Mouse (Mus musculus) stomach, embryonic 15.5 days (tissue): Measurements from ENCODE around the gene Kcnj11. TPM values are rescaled to one million over a fixed set of nuclear protein-coding genes. Genes with fewer than 3 reads are reported as not detected.

ENCODE experiments used
- ATAC-seq: fragments of 200-750 bp; cut with Nextera tagmentation; 2 replicates; pipeline ENCODE4 v1.8.0; 2017; ENCODE audit warnings: low read depth, moderate number of reproducible peaks, moderate TSS enrichment; ENCODE audit not compliant: insufficient read depth, low FRiP score
- H3K27ac ChIP-seq: fragments of 300-500 bp; sonication (generic); 2 replicates; pipeline ENCODE4 v1.5.1; 2015; ENCODE audit warnings: mild to moderate bottlenecking, inconsistent platforms
- H3K27me3 ChIP-seq: fragments of 300-500 bp; sonication (generic); replicated peaks from 2 replicates; pipeline ENCODE4 v1.6.1; 2015; ENCODE audit warnings: inconsistent platforms
- H3K36me3 ChIP-seq: fragments of 300-500 bp; sonication (generic); 2 replicates; pipeline ENCODE4 v1.6.1; 2015; ENCODE audit warnings: inconsistent platforms
- H3K4me1 ChIP-seq: fragments of 300-500 bp; sonication (generic); 2 replicates; pipeline ENCODE4 v1.6.1; 2015; ENCODE audit warnings: inconsistent platforms
- H3K4me2 ChIP-seq: fragments of 300-500 bp; sonication (generic); 2 replicates; pipeline ENCODE4 v1.6.1; 2015; ENCODE audit warnings: mild to moderate bottlenecking, inconsistent platforms
- H3K4me3 ChIP-seq: fragments of 300-500 bp; sonication (generic); replicated peaks from 2 replicates; pipeline ENCODE4 v1.5.1; 2015; ENCODE audit warnings: inconsistent platforms
- H3K9ac ChIP-seq: fragments of 300-500 bp; sonication (generic); 2 replicates; pipeline ENCODE4 v1.6.1; 2015; ENCODE audit warnings: inconsistent platforms
- H3K9me3 ChIP-seq: fragments of 300-500 bp; sonication (generic); 2 replicates; pipeline ENCODE4 v1.6.1; 2016; ENCODE audit warnings: inconsistent platforms
- WGBS: fragments of 180-500 bp; shearing (Covaris S2); methylation state at CpG from one replicate; pipeline ENCODE4 v1.1.7; 2015; 5-methylcytosine and 5-hydroxymethylcytosine counted together
- polyA plus RNA-seq: library from polyadenylated mRNA; unstranded; fragments of >200 nt; fragmentation: Nextera tagmentation; extraction: Ambion mirVana; gene quantifications from 2 replicates; pipeline ENCODE4 v1.2.1, GENCODE M21; 2015

The Kcnj11 gene
- polyA plus RNA-seq, 1 experiment from 2014 or later: 1.0 TPM

DNA sequence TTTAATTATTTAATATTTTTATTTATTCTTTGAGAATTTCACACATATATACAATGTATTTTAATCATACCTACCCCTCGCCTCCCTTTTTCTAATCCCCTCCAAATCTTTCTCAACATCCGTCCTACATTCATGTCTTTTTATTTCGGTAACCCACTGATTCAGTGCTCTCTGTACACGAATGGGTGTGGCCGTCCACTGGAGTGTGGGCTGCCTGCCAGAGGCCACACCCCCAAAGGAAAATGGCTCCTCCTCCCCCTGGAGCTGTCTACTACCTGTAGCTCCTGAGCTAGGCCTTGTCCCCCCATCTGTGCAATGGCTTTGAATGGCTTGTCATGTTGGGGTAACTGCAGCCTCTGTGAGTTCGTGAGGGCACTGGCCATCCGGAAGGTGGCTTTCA, 23.7 kb downstream of the Kcnj11 start:
- peaks cover 29% of the 10 kb centered on the region for H3K36me3 ChIP-seq
- 79% methylated on average over 7 of the region's 7 CpGs for WGBS
- no peak overlapping the region for H3K9ac ChIP-seq
- H3K4me2 ChIP-seq: no peak overlapping the region
- H3K4me3 ChIP-seq: no peak overlapping the region
- no peaks in the 10 kb centered on the region for H3K4me1 ChIP-seq
- no peak overlapping the region for H3K27ac ChIP-seq
- no peaks in the 10 kb centered on the region for H3K27me3 ChIP-seq
- H3K9me3 ChIP-seq: no peaks in the 10 kb centered on the region
- ATAC-seq: no peak

DNA sequence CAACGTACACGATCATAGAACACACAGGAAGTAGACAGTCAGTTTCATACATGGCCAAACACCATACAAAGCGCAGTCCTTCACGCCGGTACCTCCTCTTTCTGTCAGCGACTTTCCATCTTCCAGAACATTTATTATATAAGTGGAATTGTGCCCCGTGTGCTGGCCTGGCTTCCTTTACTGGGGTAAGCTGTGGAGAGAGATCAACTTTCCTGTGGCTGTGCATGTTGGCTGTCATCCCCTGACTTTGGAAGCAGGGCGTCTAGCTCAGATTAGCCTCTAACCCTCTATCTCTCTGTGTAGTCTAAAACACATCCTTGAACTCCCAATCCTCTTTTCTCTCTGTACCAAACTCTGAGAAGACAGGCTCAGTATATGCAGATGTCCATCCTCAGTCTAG, 31.7 kb downstream of the Kcnj11 start:
- Histone ChIP-seq H3K27ac (no peak overlapping the region), H3K4me1 (no peaks in the 10 kb centered on the region), H3K9ac (no peak overlapping the region), H3K4me2 (no peak overlapping the region), H3K27me3 (no peaks in the 10 kb centered on the region), H3K9me3 (no peaks in the 10 kb centered on the region), H3K36me3 (peaks cover 46% of the 10 kb centered on the region), H3K4me3 (no peak overlapping the region)
- 93% methylated on average over 8 of the region's 8 CpGs for WGBS
- ATAC-seq: no peak

- Histone ChIP-seq H3K36me3 (peaks cover 36% of the 10 kb centered on the region), H3K4me2 (no peak overlapping the region), H3K4me1 (no peaks in the 10 kb centered on the region), H3K9me3 (no peaks in the 10 kb centered on the region), H3K4me3 (no peak overlapping the region), H3K9ac (no peak overlapping the region), H3K27ac (no peak overlapping the region), H3K27me3 (no peaks in the 10 kb centered on the region)
- 92% methylated on average over 6 of the region's 6 CpGs for WGBS
- no peak for ATAC-seq
Measured at GRCm38 (mm10) chr7:46063296-46063695, 37.3 kb downstream of the Kcnj11 start.

DNA sequence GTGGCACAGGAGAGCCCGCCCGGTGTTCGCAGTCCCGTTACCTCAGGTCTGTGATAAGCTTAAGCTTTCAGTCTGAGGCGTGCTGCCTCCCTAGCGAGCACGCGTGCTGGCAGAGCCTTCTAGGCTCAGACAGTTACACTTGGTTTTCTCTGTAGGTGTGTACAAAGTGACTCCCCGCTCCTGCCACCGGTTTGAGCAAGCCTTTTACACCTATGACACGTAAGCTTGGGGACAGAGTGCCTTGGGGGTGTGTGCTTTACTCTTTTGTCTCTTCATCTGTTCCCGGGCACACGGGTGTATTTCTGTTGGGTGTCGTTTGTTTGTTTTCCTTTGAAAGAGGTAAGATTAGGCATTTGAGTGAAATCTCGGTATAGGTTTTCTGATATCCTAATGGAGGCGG, 39.0 kb downstream of the Kcnj11 start:
- ATAC-seq: peak; percentile 32; the same call in 1 of the 2 replicates
- Histone ChIP-seq H3K27ac (no peak overlapping the region), H3K4me1 (no peaks in the 10 kb centered on the region), H3K9ac (no peak overlapping the region), H3K27me3 (no peaks in the 10 kb centered on the region), H3K9me3 (no peaks in the 10 kb centered on the region), H3K4me3 (no peak overlapping the region), H3K4me2 (no peak overlapping the region), H3K36me3 (peaks cover 39% of the 10 kb centered on the region)
- 80% methylated on average over 16 of the region's 16 CpGs for whole genome bisulfite sequencing

GRCm38 (mm10) chr7:46060688-46061087, 39.9 kb downstream of the Kcnj11 start:
- no peaks in the 10 kb centered on the region for H3K4me1 ChIP-seq
- no peak overlapping the region for H3K9ac ChIP-seq
- H3K27ac ChIP-seq: no peak overlapping the region
- 94% methylated on average over 8 of the region's 8 CpGs for whole genome bisulfite sequencing
- H3K4me3 ChIP-seq: no peak overlapping the region
- H3K4me2 ChIP-seq: no peak overlapping the region
- no peak for ATAC-seq
- H3K9me3 ChIP-seq: no peaks in the 10 kb centered on the region
- H3K27me3 ChIP-seq: no peaks in the 10 kb centered on the region
- H3K36me3 ChIP-seq: peaks cover 39% of the 10 kb centered on the region

- peaks cover 49% of the 10 kb centered on the region for H3K36me3 ChIP-seq
- H3K4me3 ChIP-seq: no peak overlapping the region
- no peaks in the 10 kb centered on the region for H3K9me3 ChIP-seq
- no peak for ATAC-seq
- H3K9ac ChIP-seq: no peak overlapping the region
- no peaks in the 10 kb centered on the region for H3K4me1 ChIP-seq
- 92% methylated on average over 11 of the region's 11 CpGs for WGBS
- H3K4me2 ChIP-seq: no peak overlapping the region; the same call in 1 of the 2 replicates
- no peak overlapping the region for H3K27ac ChIP-seq
- H3K27me3 ChIP-seq: no peaks in the 10 kb centered on the region
Measured at GRCm38 (mm10) chr7:46058882-46059281, 41.7 kb downstream of the Kcnj11 start.

GRCm38 (mm10) chr7:46053566-46053965, 47.0 kb downstream of the Kcnj11 start:
- H3K4me1 ChIP-seq: no peaks in the 10 kb centered on the region
- H3K36me3 ChIP-seq: peaks cover 49% of the 10 kb centered on the region
- H3K4me2 ChIP-seq: no peak overlapping the region
- no peak overlapping the region for H3K4me3 ChIP-seq
- 96% methylated on average over 3 of the region's 3 CpGs for WGBS
- ATAC-seq: no peak
- H3K9ac ChIP-seq: no peak overlapping the region
- H3K27me3 ChIP-seq: no peaks in the 10 kb centered on the region
- H3K9me3 ChIP-seq: no peaks in the 10 kb centered on the region
- H3K27ac ChIP-seq: no peak overlapping the region

- WGBS: 83% methylated on average over 4 of the region's 4 CpGs
- no peak overlapping the region for H3K9ac ChIP-seq
- H3K9me3 ChIP-seq: no peaks in the 10 kb centered on the region
- H3K4me1 ChIP-seq: no peaks in the 10 kb centered on the region
- no peak for ATAC-seq
- H3K4me2 ChIP-seq: no peak overlapping the region
- no peaks in the 10 kb centered on the region for H3K27me3 ChIP-seq
- no peak overlapping the region for H3K27ac ChIP-seq
- no peak overlapping the region for H3K4me3 ChIP-seq
- H3K36me3 ChIP-seq: peaks cover 52% of the 10 kb centered on the region
Measured at GRCm38 (mm10) chr7:46052161-46052821, 48.3 kb downstream of the Kcnj11 start.

GRCm38 (mm10) chr7:46049981-46050380, 50.6 kb downstream of the Kcnj11 start:
- peaks cover 49% of the 10 kb centered on the region for H3K36me3 ChIP-seq
- H3K9me3 ChIP-seq: no peaks in the 10 kb centered on the region
- no peaks in the 10 kb centered on the region for H3K27me3 ChIP-seq
- no peaks in the 10 kb centered on the region for H3K4me1 ChIP-seq
- no peak overlapping the region for H3K4me2 ChIP-seq
- H3K9ac ChIP-seq: no peak overlapping the region
- ATAC-seq: no peak
- H3K27ac ChIP-seq: no peak overlapping the region
- no peak overlapping the region for H3K4me3 ChIP-seq
- 94% methylated on average over 7 of the region's 7 CpGs for WGBS

- WGBS: 91% methylated on average over 13 of the region's 13 CpGs
- H3K36me3 ChIP-seq: peaks cover 52% of the 10 kb centered on the region
- H3K9me3 ChIP-seq: no peaks in the 10 kb centered on the region
- H3K4me3 ChIP-seq: no peak overlapping the region
- H3K9ac ChIP-seq: no peak overlapping the region
- ATAC-seq: no peak
- no peak overlapping the region for H3K27ac ChIP-seq
- H3K4me1 ChIP-seq: no peaks in the 10 kb centered on the region
- H3K27me3 ChIP-seq: no peaks in the 10 kb centered on the region
- no peak overlapping the region for H3K4me2 ChIP-seq
Measured at GRCm38 (mm10) chr7:46047873-46048562, 52.5 kb downstream of the Kcnj11 start.

DNA sequence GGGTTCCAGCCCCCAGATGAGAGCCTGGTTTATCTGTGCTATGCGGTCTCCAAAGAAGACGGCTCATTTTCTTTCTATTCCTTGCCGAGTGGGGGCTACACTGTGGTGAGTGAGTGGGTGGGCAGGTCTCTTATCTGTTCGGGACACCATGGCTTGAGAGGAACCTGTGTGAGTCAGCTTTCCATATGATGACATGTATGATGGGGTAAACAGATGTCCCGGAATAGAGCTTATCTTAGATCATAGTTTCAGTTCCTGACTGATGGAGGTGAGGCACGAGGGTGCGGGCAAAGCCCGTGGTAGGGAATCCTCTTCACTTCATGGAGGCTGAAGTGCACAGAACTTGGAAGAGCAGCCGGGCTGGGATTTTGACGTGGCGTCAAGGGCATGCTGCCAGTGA, 54.7 kb downstream of the Kcnj11 start:
- Histone ChIP-seq H3K9me3 (no peaks in the 10 kb centered on the region), H3K4me2 (no peak overlapping the region), H3K36me3 (peaks cover 54% of the 10 kb centered on the region), H3K4me1 (no peaks in the 10 kb centered on the region), H3K27ac (no peak overlapping the region), H3K4me3 (no peak overlapping the region), H3K27me3 (no peaks in the 10 kb centered on the region), H3K9ac (no peak overlapping the region)
- ATAC-seq: no peak
- WGBS: 89% methylated on average over 11 of the region's 11 CpGs

GRCm38 (mm10) chr7:46044106-46044505, 56.5 kb downstream of the Kcnj11 start:
- H3K4me1 ChIP-seq: peaks cover 3% of the 10 kb centered on the region; the same call in 1 of the 2 replicates
- WGBS: 87% methylated on average over 10 of the region's 10 CpGs
- no peak for ATAC-seq
- H3K36me3 ChIP-seq: peaks cover 49% of the 10 kb centered on the region
- H3K27ac ChIP-seq: no peak overlapping the region
- no peaks in the 10 kb centered on the region for H3K9me3 ChIP-seq
- no peaks in the 10 kb centered on the region for H3K27me3 ChIP-seq
- H3K4me2 ChIP-seq: no peak overlapping the region
- H3K9ac ChIP-seq: no peak overlapping the region
- H3K4me3 ChIP-seq: no peak overlapping the region
